Mouse (Mus musculus): ENCODE measurements around the gene Scaf8. TPM values are rescaled to one million over a fixed set of nuclear protein-coding genes. Genes with fewer than 3 reads are reported as not detected.
"Not testable (repeated sequence)": the region's sequence is repeated elsewhere in the genome, so short reads cannot be mapped to it uniquely, and the experiment has no call there.

Gene Scaf8
- polyA plus RNA-seq, 1 experiment from 2014 or later = 13.7 TPM

GRCm38 (mm10) chr17:3113737-3114357 lies 925 bp upstream of the Scaf8 start:
- peak overlapping the region; percentile 99 for H3K9ac ChIP-seq (ENCODE audit: low read length)
- H3K27me3 ChIP-seq (ENCODE audit: control insufficient read depth, insufficient read depth, low read length) = no peaks in the 10 kb centered on the region
- no peaks in the 10 kb centered on the region for H3K36me3 ChIP-seq (ENCODE audit: control insufficient read depth, insufficient read depth)
- whole genome bisulfite sequencing = 3% methylated on average over 16 of the region's 16 CpGs
- peak overlapping the region; percentile 84 for H3K4me2 ChIP-seq (ENCODE audit: low read depth, low read length)
- peak overlapping the region; percentile 70 for H3K4me3 ChIP-seq (ENCODE audit: low read length)
- peak overlapping the region; percentile 98 for H3K27ac ChIP-seq (ENCODE audit: low read length)
- no peaks in the 10 kb centered on the region for H3K9me3 ChIP-seq (replicated peaks; ENCODE audit: control insufficient read depth, low read length)
- H3K4me1 ChIP-seq (ENCODE audit: control insufficient read depth, insufficient read depth, low read length) = peaks cover 18% of the 10 kb centered on the region
- ATAC-seq (replicated peaks; ENCODE audit: extremely low read depth, insufficient read depth, low FRiP score) = no peak

- Histone ChIP-seq H3K4me2 (ENCODE audit: low read depth, low read length) (peak overlapping the region; percentile 84), H3K9me3 (replicated peaks; ENCODE audit: control insufficient read depth, low read length) (no peaks in the 10 kb centered on the region), H3K4me3 (ENCODE audit: low read length) (peak overlapping the region; percentile 70), H3K27me3 (ENCODE audit: control insufficient read depth, insufficient read depth, low read length) (no peaks in the 10 kb centered on the region), H3K36me3 (ENCODE audit: control insufficient read depth, insufficient read depth) (no peaks in the 10 kb centered on the region), H3K27ac (ENCODE audit: low read length) (peak overlapping the region; percentile 98), H3K4me1 (ENCODE audit: control insufficient read depth, insufficient read depth, low read length) (peaks cover 18% of the 10 kb centered on the region), H3K9ac (ENCODE audit: low read length) (peak overlapping the region; percentile 99)
- WGBS = under 1% methylated on average over 31 of the region's 31 CpGs
- ATAC-seq (replicated peaks; ENCODE audit: extremely low read depth, insufficient read depth, low FRiP score) = peak; percentile 43
These were observed 433 bp upstream of the Scaf8 start for GRCm38 (mm10) chr17:3114358-3114719.

- H3K4me2 ChIP-seq (ENCODE audit: low read depth, low read length) = peak overlapping the region; percentile 71
- peak overlapping the region; percentile 70 for H3K4me3 ChIP-seq (ENCODE audit: low read length)
- H3K9me3 ChIP-seq (replicated peaks; ENCODE audit: control insufficient read depth, low read length) = no peaks in the 10 kb centered on the region
- H3K4me1 ChIP-seq (ENCODE audit: control insufficient read depth, insufficient read depth, low read length) = peaks cover 18% of the 10 kb centered on the region
- WGBS = under 1% methylated on average over 37 of the region's 47 CpGs
- peak; percentile 59 for ATAC-seq (replicated peaks; ENCODE audit: extremely low read depth, insufficient read depth, low FRiP score)
- no peaks in the 10 kb centered on the region for H3K36me3 ChIP-seq (ENCODE audit: control insufficient read depth, insufficient read depth)
- no peaks in the 10 kb centered on the region for H3K27me3 ChIP-seq (ENCODE audit: control insufficient read depth, insufficient read depth, low read length)
- H3K27ac ChIP-seq (ENCODE audit: low read length) = peak overlapping the region; percentile 98
- H3K9ac ChIP-seq (ENCODE audit: low read length) = peak overlapping the region; percentile 99
These were observed 705 bp downstream of the Scaf8 start for GRCm38 (mm10) chr17:3115380-3115974.

GRCm38 (mm10) chr17:3120949-3121348 lies 6.2 kb downstream of the Scaf8 start:
- H3K4me2 ChIP-seq (ENCODE audit: low read depth, low read length); H3K4me3 ChIP-seq (ENCODE audit: low read length); H3K27me3 ChIP-seq (ENCODE audit: control insufficient read depth, insufficient read depth, low read length); H3K27ac ChIP-seq (ENCODE audit: low read length); H3K36me3 ChIP-seq (ENCODE audit: control insufficient read depth, insufficient read depth); ATAC-seq (replicated peaks; ENCODE audit: extremely low read depth, insufficient read depth, low FRiP score); H3K9ac ChIP-seq (ENCODE audit: low read length); H3K9me3 ChIP-seq (replicated peaks; ENCODE audit: control insufficient read depth, low read length): not testable (repeated sequence)
- H3K4me1 ChIP-seq (ENCODE audit: control insufficient read depth, insufficient read depth, low read length) = peaks cover 19% of the 10 kb centered on the region
- WGBS = 63% methylated on average over 8 of the region's 8 CpGs

GRCm38 (mm10) chr17:3123581-3123980 lies 8.8 kb downstream of the Scaf8 start:
- H3K9ac ChIP-seq (ENCODE audit: low read length); ATAC-seq (replicated peaks; ENCODE audit: extremely low read depth, insufficient read depth, low FRiP score); H3K27me3 ChIP-seq (ENCODE audit: control insufficient read depth, insufficient read depth, low read length); H3K4me1 ChIP-seq (ENCODE audit: control insufficient read depth, insufficient read depth, low read length); H3K9me3 ChIP-seq (replicated peaks; ENCODE audit: control insufficient read depth, low read length); H3K27ac ChIP-seq (ENCODE audit: low read length); H3K4me2 ChIP-seq (ENCODE audit: low read depth, low read length); H3K4me3 ChIP-seq (ENCODE audit: low read length); H3K36me3 ChIP-seq (ENCODE audit: control insufficient read depth, insufficient read depth): not testable (repeated sequence)
- WGBS = 38% methylated on average over 1 of the region's 1 CpGs

- Histone ChIP-seq H3K4me2 (ENCODE audit: low read depth, low read length) (no peak overlapping the region), H3K4me3 (ENCODE audit: low read length) (no peak overlapping the region), H3K4me1 (ENCODE audit: control insufficient read depth, insufficient read depth, low read length) (peaks cover 8% of the 10 kb centered on the region), H3K27ac (ENCODE audit: low read length) (no peak overlapping the region), H3K27me3 (ENCODE audit: control insufficient read depth, insufficient read depth, low read length) (no peaks in the 10 kb centered on the region), H3K9me3 (replicated peaks; ENCODE audit: control insufficient read depth, low read length) (no peaks in the 10 kb centered on the region), H3K36me3 (ENCODE audit: control insufficient read depth, insufficient read depth) (peaks cover 3% of the 10 kb centered on the region; the same call in 1 of the 2 replicates), H3K9ac (ENCODE audit: low read length) (no peak overlapping the region)
- no peak for ATAC-seq (replicated peaks; ENCODE audit: extremely low read depth, insufficient read depth, low FRiP score)
- WGBS = 86% methylated on average over 1 of the region's 1 CpGs
These were observed 13.9 kb downstream of the Scaf8 start for GRCm38 (mm10) chr17:3128716-3129115.

GRCm38 (mm10) chr17:3129791-3130190 lies 15.0 kb downstream of the Scaf8 start:
- Histone ChIP-seq H3K4me1 (ENCODE audit: control insufficient read depth, insufficient read depth, low read length) (peaks cover 8% of the 10 kb centered on the region), H3K9me3 (replicated peaks; ENCODE audit: control insufficient read depth, low read length) (no peaks in the 10 kb centered on the region), H3K27ac (ENCODE audit: low read length) (no peak overlapping the region), H3K36me3 (ENCODE audit: control insufficient read depth, insufficient read depth) (peaks cover 3% of the 10 kb centered on the region; the same call in 1 of the 2 replicates), H3K9ac (ENCODE audit: low read length) (no peak overlapping the region), H3K4me2 (ENCODE audit: low read depth, low read length) (no peak overlapping the region), H3K4me3 (ENCODE audit: low read length) (no peak overlapping the region), H3K27me3 (ENCODE audit: control insufficient read depth, insufficient read depth, low read length) (no peaks in the 10 kb centered on the region)
- no peak for ATAC-seq (replicated peaks; ENCODE audit: extremely low read depth, insufficient read depth, low FRiP score)
- WGBS = 91% methylated on average over 3 of the region's 3 CpGs

GRCm38 (mm10) chr17:3135346-3135745 lies 20.6 kb downstream of the Scaf8 start:
- Histone ChIP-seq H3K27me3 (ENCODE audit: control insufficient read depth, insufficient read depth, low read length) (no peaks in the 10 kb centered on the region), H3K9ac (ENCODE audit: low read length) (no peak overlapping the region), H3K36me3 (ENCODE audit: control insufficient read depth, insufficient read depth) (peaks cover 3% of the 10 kb centered on the region; the same call in 1 of the 2 replicates), H3K9me3 (replicated peaks; ENCODE audit: control insufficient read depth, low read length) (no peaks in the 10 kb centered on the region), H3K4me3 (ENCODE audit: low read length) (no peak overlapping the region), H3K27ac (ENCODE audit: low read length) (no peak overlapping the region), H3K4me1 (ENCODE audit: control insufficient read depth, insufficient read depth, low read length) (peaks cover 32% of the 10 kb centered on the region), H3K4me2 (ENCODE audit: low read depth, low read length) (no peak overlapping the region)
- ATAC-seq (replicated peaks; ENCODE audit: extremely low read depth, insufficient read depth, low FRiP score) = no peak

- Histone ChIP-seq H3K27me3 (ENCODE audit: control insufficient read depth, insufficient read depth, low read length) (no peaks in the 10 kb centered on the region), H3K9ac (ENCODE audit: low read length) (no peak overlapping the region), H3K4me3 (ENCODE audit: low read length) (no peak overlapping the region), H3K4me2 (ENCODE audit: low read depth, low read length) (no peak overlapping the region), H3K9me3 (replicated peaks; ENCODE audit: control insufficient read depth, low read length) (no peaks in the 10 kb centered on the region), H3K4me1 (ENCODE audit: control insufficient read depth, insufficient read depth, low read length) (peaks cover 32% of the 10 kb centered on the region), H3K27ac (ENCODE audit: low read length) (no peak overlapping the region), H3K36me3 (ENCODE audit: control insufficient read depth, insufficient read depth) (peaks cover 3% of the 10 kb centered on the region; the same call in 1 of the 2 replicates)
- WGBS = 75% methylated on average over 7 of the region's 7 CpGs
- no peak for ATAC-seq (replicated peaks; ENCODE audit: extremely low read depth, insufficient read depth, low FRiP score)
These were observed 21.4 kb downstream of the Scaf8 start for GRCm38 (mm10) chr17:3136127-3136526.
